Mouse (Mus musculus) limb, embryonic 14.5 days (tissue): ENCODE measurements at regions not wholly inside any gene's neighbourhood (a gene's known extent, or its start where the extent isn't known, plus 50 kb on each side); places are given as distances from the start of the nearest gene placed in this dataset.

Source experiments
- ATAC-seq: fragments of 200-750 bp; cut with Nextera tagmentation; 2 replicates; pipeline ENCODE4 v1.8.0; 2017; ENCODE audit warnings: low read depth, moderate number of reproducible peaks, moderate TSS enrichment; ENCODE audit not compliant: low FRiP score
- DNase-seq: peaks from one replicate; pipeline ENCODE4 v3.0.0-alpha.2; 2015; ENCODE audit warnings: low spot score
- H3K27ac ChIP-seq: fragments of 300-500 bp; sonication (generic); replicated peaks from 2 replicates; pipeline ENCODE4 v1.5.1; 2014; ENCODE audit warnings: low read depth, mild to moderate bottlenecking, low read length, moderate library complexity, mixed read lengths
- H3K27me3 ChIP-seq: fragments of 300-500 bp; sonication (generic); 2 replicates; pipeline ENCODE4 v1.6.1; 2014; ENCODE audit warnings: low read length, mixed read lengths; ENCODE audit not compliant: control insufficient read depth, insufficient read depth
- H3K36me3 ChIP-seq: fragments of 300-500 bp; sonication (generic); 2 replicates; pipeline ENCODE4 v1.6.1; 2014; ENCODE audit warnings: mild to moderate bottlenecking, low read length, moderate library complexity, mixed read lengths; ENCODE audit not compliant: control insufficient read depth, insufficient read depth
- H3K4me1 ChIP-seq: fragments of 300-500 bp; sonication (generic); 2 replicates; pipeline ENCODE4 v1.6.1; 2014; ENCODE audit warnings: antibody characterized with exemption, low read length, mixed read lengths; ENCODE audit not compliant: control insufficient read depth, insufficient read depth
- H3K4me2 ChIP-seq: fragments of 300-500 bp; sonication (generic); replicated peaks from 2 replicates; pipeline ENCODE4 v1.6.1; 2014; ENCODE audit warnings: low read depth, mild to moderate bottlenecking, low read length, moderate library complexity; ENCODE audit not compliant: severe bottlenecking
- H3K4me3 ChIP-seq: fragments of 300-500 bp; sonication (generic); replicated peaks from 2 replicates; pipeline ENCODE4 v1.5.1; 2014; ENCODE audit warnings: low read length
- H3K9ac ChIP-seq: fragments of 300-500 bp; sonication (generic); 2 replicates; pipeline ENCODE4 v1.6.1; 2014; ENCODE audit warnings: mild to moderate bottlenecking, low read depth, low read length, moderate library complexity; ENCODE audit not compliant: severe bottlenecking
- H3K9me3 ChIP-seq: fragments of 300-500 bp; sonication (generic); 2 replicates; pipeline ENCODE4 v1.6.1; 2016; ENCODE audit warnings: low read length; ENCODE audit not compliant: control insufficient read depth
- POLR2A ChIP-seq: fragments of 200-500 bp; IDR thresholded peaks from 2 replicates; pipeline ENCODE4 v1.8.0; 2012; ENCODE audit warnings: inconsistent platforms, mild to moderate bottlenecking, moderate library complexity, borderline replicate concordance; ENCODE audit not compliant: insufficient read depth, insufficient read length; ENCODE audit errors: extremely low read depth
- WGBS: fragments of 180-500 bp; shearing (Covaris S2); extraction: QIAGEN DNeasy Blood & Tissue Kit; methylation state at CpG from one replicate; pipeline ENCODE4 v1.1.7; 2014; 5-methylcytosine and 5-hydroxymethylcytosine counted together

- Histone ChIP-seq H3K4me3 (no peak overlapping the region), H3K9ac (no peak overlapping the region), H3K9me3 (no peaks in the 10 kb centered on the region), H3K36me3 (no peaks in the 10 kb centered on the region), H3K27ac (no peak overlapping the region), H3K4me2 (no peak overlapping the region), H3K27me3 (no peaks in the 10 kb centered on the region; the same call in 1 of the 2 replicates), H3K4me1 (no peaks in the 10 kb centered on the region; the same call in 1 of the 2 replicates)
- no peak for ATAC-seq
- WGBS: 76% methylated on average over 6 of the region's 6 CpGs
- no peak for DNase-seq
- no peak for TF ChIP-seq POLR2A
Measured at GRCm38 (mm10) chrX:99204077-99204476, 68.1 kb downstream of the Efnb1 start.

DNA sequence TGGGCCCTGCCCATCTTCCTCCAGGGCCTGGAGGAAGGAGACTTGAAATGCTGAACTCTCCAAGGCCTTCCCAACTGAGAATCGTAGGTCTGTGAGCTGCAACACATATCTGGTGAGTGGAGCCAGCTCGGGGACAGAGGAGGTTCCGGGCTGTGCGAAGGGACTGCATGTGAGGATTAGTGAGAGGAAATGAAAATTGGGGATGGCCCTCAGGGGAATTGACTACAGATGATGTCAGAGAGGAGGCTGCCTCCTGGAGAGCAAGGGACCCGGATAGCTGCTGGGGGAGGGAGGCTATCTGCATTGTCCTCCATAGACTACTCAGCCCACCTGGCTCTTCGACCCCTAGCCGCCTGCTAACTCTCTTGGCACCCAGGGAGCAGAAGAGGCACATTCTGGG lies 65.2 kb downstream of the Efnb1 start:
- H3K4me1 ChIP-seq: no peaks in the 10 kb centered on the region; the same call in 1 of the 2 replicates
- H3K27me3 ChIP-seq: no peaks in the 10 kb centered on the region; the same call in 1 of the 2 replicates
- H3K36me3 ChIP-seq: no peaks in the 10 kb centered on the region
- no peak overlapping the region for H3K4me2 ChIP-seq
- H3K9me3 ChIP-seq: no peaks in the 10 kb centered on the region
- 64% methylated on average over 7 of the region's 7 CpGs for WGBS
- no peak for TF ChIP-seq POLR2A
- no peak overlapping the region for H3K27ac ChIP-seq
- ATAC-seq: no peak
- H3K4me3 ChIP-seq: no peak overlapping the region
- DNase-seq: no peak
- no peak overlapping the region for H3K9ac ChIP-seq

DNA sequence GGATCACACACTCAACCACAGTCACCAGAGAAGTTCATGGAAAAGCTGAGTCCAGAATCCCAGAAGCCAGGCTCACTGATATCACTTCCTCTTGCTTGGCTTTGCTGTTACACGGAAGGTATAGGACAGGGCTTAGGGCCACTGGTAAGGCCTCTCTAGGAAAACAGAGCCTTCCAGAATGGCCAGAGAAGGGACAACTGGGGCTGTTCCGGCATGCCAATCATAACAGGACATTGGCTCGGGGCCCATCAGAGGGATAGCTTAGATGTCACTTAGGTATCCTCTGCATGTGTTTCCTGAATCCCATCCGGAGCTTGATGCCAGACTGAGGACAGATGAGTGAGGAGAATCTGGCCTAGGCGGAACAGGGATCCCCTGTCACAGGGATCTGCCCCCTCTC lies 63.7 kb downstream of the Efnb1 start:
- no peak for TF ChIP-seq POLR2A
- no peak overlapping the region for H3K4me3 ChIP-seq
- H3K4me2 ChIP-seq: no peak overlapping the region
- no peak for DNase-seq
- H3K9me3 ChIP-seq: no peaks in the 10 kb centered on the region
- peak overlapping the region; percentile 45 for H3K9ac ChIP-seq
- H3K4me1 ChIP-seq: no peaks in the 10 kb centered on the region; the same call in 1 of the 2 replicates
- 48% methylated on average over 5 of the region's 5 CpGs for WGBS
- peak overlapping the region; percentile 77; the same call in 1 of the 2 replicates for H3K27ac ChIP-seq
- no peaks in the 10 kb centered on the region for H3K36me3 ChIP-seq
- no peak for ATAC-seq
- no peaks in the 10 kb centered on the region; the same call in 1 of the 2 replicates for H3K27me3 ChIP-seq

DNA sequence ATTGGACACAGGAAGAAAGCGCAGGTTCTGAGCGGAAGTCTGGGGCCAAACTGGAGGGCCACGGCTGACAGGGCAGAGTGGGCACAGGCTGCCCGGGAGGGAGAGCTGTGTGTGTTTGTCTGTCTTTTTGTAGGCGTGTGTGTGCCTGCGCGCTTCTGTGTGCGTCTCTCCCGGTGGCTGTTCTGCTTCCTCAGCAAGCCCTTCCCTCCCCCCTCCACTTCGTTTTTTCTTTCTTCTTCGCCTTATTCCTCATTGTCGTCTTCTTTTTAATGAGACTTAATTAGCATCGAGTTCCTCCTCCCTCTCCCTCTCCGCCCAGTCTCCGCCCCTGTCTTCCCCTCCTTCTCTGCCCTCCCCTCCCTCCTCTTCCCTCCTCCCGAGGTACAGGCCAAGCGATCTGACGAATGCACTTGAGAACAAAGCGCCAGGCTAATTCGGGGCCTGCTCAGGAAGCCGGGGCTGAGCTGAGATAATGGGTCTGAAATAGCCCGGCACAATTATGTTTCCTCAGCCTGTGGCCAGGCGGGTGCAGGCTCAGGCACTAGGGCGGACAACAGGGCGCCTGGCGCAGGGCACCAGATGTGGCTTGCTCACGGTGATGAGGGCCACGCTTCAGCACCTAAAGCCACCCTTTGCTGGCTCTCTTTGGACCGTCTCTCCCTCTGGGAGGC lies 63.2 kb downstream of the Efnb1 start:
- no peak for TF ChIP-seq POLR2A
- Histone ChIP-seq H3K4me3 (peak overlapping the region; percentile 18), H3K4me2 (peak overlapping the region; percentile 37; the same call in 1 of the 2 replicates), H3K9me3 (no peaks in the 10 kb centered on the region), H3K27ac (peak overlapping the region; percentile 77; the same call in 1 of the 2 replicates), H3K27me3 (no peaks in the 10 kb centered on the region), H3K36me3 (no peaks in the 10 kb centered on the region), H3K9ac (peak overlapping the region; percentile 45), H3K4me1 (no peaks in the 10 kb centered on the region; the same call in 1 of the 2 replicates)
- 34% methylated on average over 29 of the region's 29 CpGs for WGBS
- ATAC-seq: peak; percentile 79
- DNase-seq: no peak
